Mouse (Mus musculus) midbrain, embryonic 16.5 days (tissue): ENCODE data around the gene Pign. TPM values are rescaled to one million over a fixed set of nuclear protein-coding genes. Genes with fewer than 3 reads are reported as not detected.

Experiments
- ATAC-seq: fragments of 200-750 bp; cut with Nextera tagmentation; 2 replicates; pipeline ENCODE4 v1.8.0; 2017; ENCODE audit warnings: moderate TSS enrichment
- H3K27ac ChIP-seq: fragments of 300-500 bp; sonication (generic); 2 replicates; pipeline ENCODE4 v1.5.1; 2014; ENCODE audit warnings: mild to moderate bottlenecking, low read length, mixed read lengths
- H3K27me3 ChIP-seq: fragments of 300-500 bp; sonication (generic); 2 replicates; pipeline ENCODE4 v1.6.1; 2014; ENCODE audit warnings: low read depth, low read length, mixed read lengths; ENCODE audit not compliant: control insufficient read depth, insufficient read depth
- H3K36me3 ChIP-seq: fragments of 300-500 bp; sonication (generic); 2 replicates; pipeline ENCODE4 v1.6.1; 2014; ENCODE audit warnings: mild to moderate bottlenecking, low read length, moderate library complexity, mixed read lengths; ENCODE audit not compliant: control insufficient read depth, insufficient read depth
- H3K4me1 ChIP-seq: fragments of 300-500 bp; sonication (generic); 2 replicates; pipeline ENCODE4 v1.6.1; 2014; ENCODE audit warnings: mild to moderate bottlenecking, low read length, mixed read lengths; ENCODE audit not compliant: control insufficient read depth, insufficient read depth
- H3K4me2 ChIP-seq: fragments of 300-500 bp; sonication (generic); 2 replicates; pipeline ENCODE4 v1.6.1; 2014; ENCODE audit warnings: mild to moderate bottlenecking, low read length, mixed read lengths
- H3K4me3 ChIP-seq: fragments of 300-500 bp; sonication (generic); 2 replicates; pipeline ENCODE4 v1.5.1; 2014; ENCODE audit warnings: low read depth, mild to moderate bottlenecking, low read length, moderate library complexity, mixed read lengths
- H3K9ac ChIP-seq: fragments of 300-500 bp; sonication (generic); 2 replicates; pipeline ENCODE4 v1.6.1; 2014; ENCODE audit warnings: low read depth, low read length, mixed read lengths
- H3K9me3 ChIP-seq: fragments of 300-500 bp; sonication (generic); replicated peaks from 2 replicates; pipeline ENCODE4 v1.6.1; 2014; ENCODE audit warnings: mild to moderate bottlenecking, low read length, mixed read lengths; ENCODE audit not compliant: control insufficient read depth, poor library complexity, severe bottlenecking
- WGBS: fragments of 180-500 bp; shearing (Covaris S2); extraction: QIAGEN DNeasy Blood & Tissue Kit; methylation state at CpG from one replicate; pipeline ENCODE4 v1.1.7; 2014; 5-methylcytosine and 5-hydroxymethylcytosine counted together
- polyA plus RNA-seq: library from polyadenylated mRNA; unstranded; fragments of >200 nt; fragmentation: Nextera tagmentation; extraction: Ambion mirVana; gene quantifications from 2 replicates; pipeline ENCODE4 v1.2.1, GENCODE M21; 2015

The Pign gene
- polyA plus RNA-seq, 1 experiment from 2014 or later: 8.1 TPM

- Histone ChIP-seq H3K4me2 (no peak overlapping the region), H3K27ac (no peak overlapping the region), H3K4me1 (peaks cover 24% of the 10 kb centered on the region), H3K27me3 (no peaks in the 10 kb centered on the region), H3K4me3 (no peak overlapping the region), H3K9ac (no peak overlapping the region), H3K36me3 (peaks cover 3% of the 10 kb centered on the region), H3K9me3 (no peaks in the 10 kb centered on the region)
- no peak for ATAC-seq
Observed at GRCm38 (mm10) chr1:105669700-105670099, 6.2 kb upstream of the Pign start.

GRCm38 (mm10) chr1:105663962-105664812 lies 710 bp upstream of the Pign start:
- peak; percentile 68 for ATAC-seq
- Histone ChIP-seq H3K27me3 (no peaks in the 10 kb centered on the region), H3K27ac (peak overlapping the region; percentile 85), H3K4me2 (peak overlapping the region; percentile 74), H3K9me3 (no peaks in the 10 kb centered on the region), H3K9ac (peak overlapping the region; percentile 95), H3K4me3 (peak overlapping the region; percentile 98), H3K4me1 (peaks cover 27% of the 10 kb centered on the region), H3K36me3 (peaks cover 3% of the 10 kb centered on the region)
- WGBS: under 1% methylated on average over 67 of the region's 68 CpGs

GRCm38 (mm10) chr1:105662820-105663170 lies 682 bp downstream of the Pign start:
- H3K27ac ChIP-seq: no peak overlapping the region; the same call in 1 of the 2 replicates
- H3K4me3 ChIP-seq: peak overlapping the region; percentile 98
- peak overlapping the region; percentile 69 for H3K9ac ChIP-seq
- no peaks in the 10 kb centered on the region for H3K27me3 ChIP-seq
- H3K9me3 ChIP-seq: no peaks in the 10 kb centered on the region
- H3K36me3 ChIP-seq: peaks cover 3% of the 10 kb centered on the region
- ATAC-seq: no peak
- H3K4me2 ChIP-seq: peak overlapping the region; percentile 78
- WGBS: 9% methylated on average over 6 of the region's 6 CpGs
- peaks cover 24% of the 10 kb centered on the region for H3K4me1 ChIP-seq

- 18% methylated on average over 3 of the region's 3 CpGs for WGBS
- no peaks in the 10 kb centered on the region for H3K9me3 ChIP-seq
- no peak overlapping the region for H3K27ac ChIP-seq
- no peak for ATAC-seq
- H3K9ac ChIP-seq: no peak overlapping the region
- H3K4me3 ChIP-seq: no peak overlapping the region
- H3K4me2 ChIP-seq: no peak overlapping the region
- H3K4me1 ChIP-seq: peaks cover 3% of the 10 kb centered on the region; the same call in 1 of the 2 replicates
- no peaks in the 10 kb centered on the region for H3K27me3 ChIP-seq
- no peaks in the 10 kb centered on the region; the same call in 1 of the 2 replicates for H3K36me3 ChIP-seq
Observed at GRCm38 (mm10) chr1:105660015-105660414, 3.5 kb downstream of the Pign start.

GRCm38 (mm10) chr1:105653981-105654380 lies 9.5 kb downstream of the Pign start:
- 96% methylated on average over 1 of the region's 1 CpGs for WGBS
- H3K4me3 ChIP-seq: no peak overlapping the region
- no peak overlapping the region for H3K27ac ChIP-seq
- no peak for ATAC-seq
- H3K27me3 ChIP-seq: no peaks in the 10 kb centered on the region
- no peaks in the 10 kb centered on the region for H3K4me1 ChIP-seq
- H3K4me2 ChIP-seq: no peak overlapping the region
- H3K9me3 ChIP-seq: no peaks in the 10 kb centered on the region
- H3K9ac ChIP-seq: no peak overlapping the region
- H3K36me3 ChIP-seq: no peaks in the 10 kb centered on the region; the same call in 1 of the 2 replicates

GRCm38 (mm10) chr1:105650650-105651049 lies 12.8 kb downstream of the Pign start:
- Histone ChIP-seq H3K36me3 (peaks cover 5% of the 10 kb centered on the region; the same call in 1 of the 2 replicates), H3K4me2 (no peak overlapping the region), H3K4me3 (no peak overlapping the region), H3K9ac (no peak overlapping the region), H3K9me3 (no peaks in the 10 kb centered on the region), H3K27ac (no peak overlapping the region), H3K4me1 (no peaks in the 10 kb centered on the region), H3K27me3 (no peaks in the 10 kb centered on the region)
- 78% methylated on average over 1 of the region's 1 CpGs for WGBS
- no peak for ATAC-seq

GRCm38 (mm10) chr1:105644093-105644492 lies 19.4 kb downstream of the Pign start:
- no peak for ATAC-seq
- Histone ChIP-seq H3K4me2 (no peak overlapping the region), H3K4me3 (no peak overlapping the region), H3K27ac (no peak overlapping the region), H3K36me3 (peaks cover 7% of the 10 kb centered on the region; the same call in 1 of the 2 replicates), H3K4me1 (no peaks in the 10 kb centered on the region), H3K27me3 (no peaks in the 10 kb centered on the region), H3K9ac (no peak overlapping the region), H3K9me3 (no peaks in the 10 kb centered on the region)
- 87% methylated on average over 3 of the region's 3 CpGs for WGBS

- H3K4me2 ChIP-seq: no peak overlapping the region
- WGBS: 38% methylated on average over 3 of the region's 3 CpGs
- no peak overlapping the region for H3K27ac ChIP-seq
- ATAC-seq: peak; percentile 76
- H3K9me3 ChIP-seq: no peaks in the 10 kb centered on the region
- H3K9ac ChIP-seq: no peak overlapping the region
- no peaks in the 10 kb centered on the region for H3K36me3 ChIP-seq
- no peaks in the 10 kb centered on the region for H3K27me3 ChIP-seq
- H3K4me3 ChIP-seq: no peak overlapping the region
- 0 out of 2 replicates have a peak, but pooled peaks cover 2% of the 10 kb centered on the region for H3K4me1 ChIP-seq
Observed at GRCm38 (mm10) chr1:105630481-105630880, 33.0 kb downstream of the Pign start.

- no peaks in the 10 kb centered on the region for H3K4me1 ChIP-seq
- no peaks in the 10 kb centered on the region for H3K27me3 ChIP-seq
- no peak overlapping the region for H3K4me2 ChIP-seq
- WGBS: 33% methylated on average over 2 of the region's 2 CpGs
- no peak overlapping the region for H3K9ac ChIP-seq
- no peak for ATAC-seq
- no peaks in the 10 kb centered on the region for H3K9me3 ChIP-seq
- H3K27ac ChIP-seq: no peak overlapping the region
- peaks cover 3% of the 10 kb centered on the region for H3K36me3 ChIP-seq
- H3K4me3 ChIP-seq: no peak overlapping the region
Observed at GRCm38 (mm10) chr1:105589673-105590072, 73.8 kb downstream of the Pign start.
